Mouse (Mus musculus) liver, adult 2 months (tissue): ENCODE data around the gene Slc51a. TPM values are rescaled to one million over a fixed set of nuclear protein-coding genes. Genes with fewer than 3 reads are reported as not detected.

Experiments
- DNase-seq: peaks from one replicate; pipeline ENCODE4 v3.0.0-alpha.2; 2011; ENCODE audit warnings: low read depth, low spot score; ENCODE audit errors: extremely low read depth
- H3K27ac ChIP-seq: fragments of 200-500 bp; replicated peaks from 2 replicates; pipeline ENCODE4 v1.5.1; 2012; ENCODE audit warnings: low read depth, mild to moderate bottlenecking, control low read depth, inconsistent platforms, low read length; ENCODE audit not compliant: insufficient read depth
- H3K27me3 ChIP-seq: fragments of 200-500 bp; 2 replicates; pipeline ENCODE4 v1.6.1; 2012; ENCODE audit warnings: mild to moderate bottlenecking, moderate library complexity, low read length, inconsistent platforms; ENCODE audit not compliant: control insufficient read depth, insufficient read depth
- H3K36me3 ChIP-seq: fragments of 200-500 bp; 2 replicates; pipeline ENCODE4 v1.6.1; 2012; ENCODE audit warnings: low read length, inconsistent platforms; ENCODE audit not compliant: control insufficient read depth, insufficient read depth
- H3K4me1 ChIP-seq: fragments of 200-500 bp; 2 replicates; pipeline ENCODE4 v1.6.1; 2011; ENCODE audit warnings: low read length; ENCODE audit not compliant: control insufficient read depth, insufficient read depth
- H3K4me3 ChIP-seq: fragments of 200-500 bp; 2 replicates; pipeline ENCODE4 v1.5.1; 2011; ENCODE audit warnings: low read depth, mild to moderate bottlenecking, control low read depth, low read length, moderate library complexity; ENCODE audit not compliant: insufficient read depth
- H3K79me2 ChIP-seq: fragments of 200-500 bp; 2 replicates; pipeline ENCODE4 v1.6.1; 2012; ENCODE audit warnings: inconsistent platforms, mild to moderate bottlenecking, low read length, moderate library complexity; ENCODE audit not compliant: control insufficient read depth, insufficient read depth
- H3K9ac ChIP-seq: fragments of 200-500 bp; 2 replicates; pipeline ENCODE4 v1.6.1; 2012; ENCODE audit warnings: low read depth, mild to moderate bottlenecking, control low read depth, inconsistent platforms, low read length
- CTCF ChIP-seq: fragments of 200-500 bp; IDR thresholded peaks from 2 replicates; pipeline ENCODE4 v1.5.1; 2011; ENCODE audit warnings: low read depth, low read length, control low read depth
- POLR2A ChIP-seq: fragments of 200-500 bp; IDR thresholded peaks from 2 replicates; pipeline ENCODE4 v1.6.1; 2011; ENCODE audit warnings: low read length, control low read depth; ENCODE audit not compliant: insufficient read depth; ENCODE audit errors: extremely low read depth
- WGBS: fragments of 180-500 bp; shearing (Covaris S2); methylation state at CpG from one replicate; pipeline ENCODE4 v1.1.7; 2018; 5-methylcytosine and 5-hydroxymethylcytosine counted together
- polyA plus RNA-seq: library from polyadenylated mRNA; depleted of rRNA; stranded (reverse); fragments of >200 nt; gene quantifications from 2 replicates; pipeline ENCODE4 v1.2.3, GENCODE M21; 2012
- total RNA-seq: library from RNA; depleted of rRNA; stranded (reverse); fragments of >200 nt; gene quantifications from 2 replicates; pipeline ENCODE4 v1.2.3, GENCODE M21; 2014

Gene Slc51a
- total and polyA plus RNA-seq, 2 experiments = 0.06 TPM; not detected in 1

DNA sequence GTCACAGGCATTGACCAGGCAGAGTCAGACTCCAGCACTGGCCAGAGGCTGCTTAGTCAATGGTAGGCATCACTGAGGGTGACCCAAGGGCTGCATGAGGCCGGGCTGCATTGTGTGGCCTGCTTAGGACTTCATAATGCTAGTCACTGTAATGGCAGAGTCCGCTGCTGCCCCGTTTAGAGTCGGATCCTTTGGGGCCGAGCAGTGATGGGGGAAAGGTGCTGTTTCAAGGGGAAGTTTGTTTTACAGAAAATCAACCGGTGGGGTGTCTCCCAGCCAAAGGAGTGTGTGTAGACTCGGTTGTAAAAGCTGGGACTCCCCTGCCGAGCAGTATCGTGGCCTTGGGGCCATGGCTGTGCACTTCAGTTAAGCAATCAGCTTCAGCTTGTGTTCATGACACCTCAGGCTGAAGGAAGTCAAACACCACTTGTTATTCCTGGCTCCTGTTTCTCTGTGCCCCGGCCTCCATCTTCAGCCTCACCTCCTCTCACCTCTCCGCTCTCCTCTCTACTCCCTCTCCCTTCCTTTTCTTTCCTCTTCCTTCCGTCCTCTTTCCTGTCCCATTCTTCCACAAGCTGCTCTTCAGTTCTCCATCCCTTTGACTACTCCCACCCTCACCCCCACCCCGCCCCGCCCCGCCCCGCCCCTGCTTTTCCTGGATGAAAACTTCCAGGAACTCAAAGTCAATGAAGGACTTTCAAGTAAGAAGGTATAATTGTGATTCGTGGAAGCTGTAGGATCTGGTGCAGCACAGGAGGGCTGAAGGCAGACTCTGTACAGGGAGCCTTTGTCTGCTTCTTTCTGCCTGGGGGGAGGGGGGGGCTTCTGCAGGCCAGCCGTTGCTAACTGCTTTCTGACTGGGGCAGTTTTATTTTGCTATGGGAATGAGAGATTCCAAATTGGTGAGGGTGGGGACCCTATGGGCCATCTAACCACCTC, 23.0 kb upstream of the Slc51a start:
- no peaks in the 10 kb centered on the region for H3K79me2 ChIP-seq
- DNase-seq = no peak
- TF ChIP-seq CTCF = no peak
- no peak for TF ChIP-seq POLR2A
- no peak overlapping the region for H3K9ac ChIP-seq
- no peaks in the 10 kb centered on the region for H3K4me1 ChIP-seq
- 83% methylated on average over 18 of the region's 18 CpGs for WGBS
- no peaks in the 10 kb centered on the region for H3K36me3 ChIP-seq
- no peak overlapping the region for H3K4me3 ChIP-seq
- H3K27ac ChIP-seq = no peak overlapping the region
- H3K27me3 ChIP-seq = no peaks in the 10 kb centered on the region

DNA sequence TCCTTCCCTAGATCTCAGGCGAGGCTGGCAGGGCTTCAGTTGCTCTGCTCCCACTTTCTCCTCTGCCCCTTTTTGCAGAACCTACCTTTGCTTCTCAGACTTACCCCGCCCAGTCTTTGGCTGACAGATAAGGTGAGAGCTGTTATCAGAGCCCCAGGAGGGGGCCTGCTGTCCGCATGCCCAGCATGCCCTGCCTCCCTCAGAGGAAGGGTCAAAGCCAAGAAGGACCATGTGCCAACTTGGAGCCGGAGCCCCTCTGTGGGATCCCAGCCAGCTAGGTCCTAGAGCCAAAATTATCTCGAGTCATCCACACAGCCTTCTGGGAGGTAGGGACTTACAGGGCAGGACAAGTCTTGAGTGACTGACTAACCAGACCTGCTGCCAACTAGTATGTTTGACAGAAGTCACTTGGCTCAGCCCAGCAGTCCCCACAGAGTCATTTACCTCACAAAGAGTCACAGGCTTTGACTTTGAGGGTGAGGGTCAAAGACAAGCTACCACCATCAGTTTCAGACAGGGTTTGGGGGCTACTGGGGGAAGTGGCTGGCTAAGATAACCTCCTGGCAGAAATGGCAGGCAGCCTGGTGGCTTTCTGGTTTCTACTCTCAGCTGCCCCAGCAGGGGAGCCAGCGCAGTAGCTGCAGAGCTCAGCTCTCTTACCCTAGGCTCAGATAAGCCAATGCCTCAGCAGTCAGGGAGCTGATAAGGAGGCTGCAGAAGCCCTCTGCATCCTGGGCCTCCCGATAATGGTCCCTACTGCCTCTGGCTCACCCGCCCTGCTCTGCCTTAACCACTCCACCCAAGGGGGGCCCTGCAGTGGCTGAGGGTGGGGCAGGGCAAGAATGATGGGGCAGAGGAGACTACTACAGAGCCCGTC, 21.6 kb upstream of the Slc51a start:
- Histone ChIP-seq H3K36me3 (no peaks in the 10 kb centered on the region), H3K79me2 (no peaks in the 10 kb centered on the region), H3K27me3 (no peaks in the 10 kb centered on the region), H3K4me3 (no peak overlapping the region), H3K4me1 (peaks cover 2% of the 10 kb centered on the region; the same call in 1 of the 2 replicates), H3K27ac (no peak overlapping the region), H3K9ac (no peak overlapping the region)
- WGBS = 74% methylated on average over 9 of the region's 9 CpGs
- TF ChIP-seq POLR2A (no peak), CTCF (no peak)
- DNase-seq = no peak

DNA sequence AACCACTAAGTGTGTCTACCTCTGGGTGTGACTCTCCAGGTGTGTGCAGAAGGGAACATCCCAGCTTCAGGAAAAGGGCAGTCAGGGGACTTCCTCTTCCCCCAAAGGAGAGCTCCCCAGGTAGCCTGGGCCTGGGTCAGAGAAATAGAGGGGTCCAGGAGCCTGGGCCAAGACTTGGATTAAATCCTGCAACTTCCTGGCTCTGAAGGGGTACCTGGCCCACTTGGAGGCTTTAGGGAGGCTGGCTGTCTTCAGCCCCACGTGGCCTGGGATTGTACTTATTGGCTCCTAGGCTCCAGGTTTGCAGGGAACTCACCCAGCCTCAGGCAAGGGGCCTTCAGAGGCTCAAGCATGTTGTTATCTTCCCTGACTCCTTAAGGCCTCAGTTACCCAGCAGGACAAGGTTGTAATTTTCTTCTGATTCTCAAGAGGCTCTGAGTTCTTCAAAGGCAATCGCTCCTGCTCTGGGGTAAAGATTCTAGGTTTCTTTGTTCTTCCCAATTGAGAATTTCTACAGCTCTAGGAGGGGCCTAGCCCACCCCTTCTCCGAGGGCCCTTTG, 20.9 kb upstream of the Slc51a start:
- DNase-seq = no peak
- WGBS = 84% methylated on average over 3 of the region's 3 CpGs
- peaks cover 2% of the 10 kb centered on the region; the same call in 1 of the 2 replicates for H3K4me1 ChIP-seq

DNA sequence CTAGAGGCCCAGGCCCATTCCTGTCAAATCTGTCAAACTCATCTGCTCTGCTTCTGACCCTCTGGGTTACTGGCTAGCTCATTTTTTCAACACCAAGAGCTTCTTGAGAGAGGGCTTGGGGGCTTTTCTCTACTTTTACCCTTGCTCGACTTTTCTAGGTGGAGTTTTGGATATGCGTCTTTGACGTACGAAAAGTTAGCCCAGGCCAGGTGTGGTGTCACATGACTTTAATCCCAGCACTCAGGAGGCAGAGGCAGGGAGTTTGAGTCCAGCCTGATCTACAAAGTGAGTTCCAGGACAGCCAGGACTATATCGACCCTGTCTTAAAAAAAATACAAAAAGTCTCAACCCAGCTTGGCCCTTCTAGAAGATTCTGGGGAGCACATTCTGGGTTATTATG, 20.4 kb upstream of the Slc51a start:
- Histone ChIP-seq H3K36me3 (no peaks in the 10 kb centered on the region), H3K4me1 (peaks cover 2% of the 10 kb centered on the region; the same call in 1 of the 2 replicates), H3K27ac (no peak overlapping the region), H3K27me3 (no peaks in the 10 kb centered on the region), H3K9ac (no peak overlapping the region), H3K4me3 (no peak overlapping the region), H3K79me2 (no peaks in the 10 kb centered on the region)
- DNase-seq = no peak
- no peak for TF ChIP-seq POLR2A
- TF ChIP-seq CTCF = no peak
- 87% methylated on average over 5 of the region's 5 CpGs for whole genome bisulfite sequencing

More for the DNA sequence above, 20.9 kb upstream of the Slc51a start:
- Histone ChIP-seq H3K9ac (no peak overlapping the region), H3K36me3 (no peaks in the 10 kb centered on the region), H3K27ac (no peak overlapping the region), H3K27me3 (no peaks in the 10 kb centered on the region), H3K4me3 (no peak overlapping the region), H3K79me2 (no peaks in the 10 kb centered on the region)
- TF ChIP-seq CTCF (no peak), POLR2A (no peak)

DNA sequence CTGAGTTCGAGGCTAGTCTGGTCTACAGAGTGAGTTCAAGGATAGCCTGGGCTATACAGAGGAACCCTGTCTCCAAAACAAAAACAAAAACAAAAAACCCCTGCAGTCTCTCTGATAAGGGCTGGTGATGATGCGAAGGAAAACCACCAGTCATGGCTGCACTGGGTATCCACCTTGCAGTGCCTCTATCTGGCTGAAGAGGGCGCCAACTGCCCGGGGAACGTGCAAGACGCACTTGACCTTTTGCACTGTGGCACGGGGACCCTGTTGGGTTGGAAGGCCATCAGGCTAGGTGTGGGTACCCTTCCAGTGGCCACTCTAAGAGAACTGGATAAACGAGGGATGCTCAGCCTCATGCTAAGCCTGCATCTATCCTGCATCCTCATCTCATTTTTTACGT, 19.7 kb upstream of the Slc51a start:
- H3K79me2 ChIP-seq = no peaks in the 10 kb centered on the region
- H3K4me3 ChIP-seq = no peak overlapping the region
- H3K27me3 ChIP-seq = no peaks in the 10 kb centered on the region
- WGBS = 19% methylated on average over 9 of the region's 9 CpGs
- TF ChIP-seq CTCF (peak; percentile 99), POLR2A (no peak)
- H3K4me1 ChIP-seq = peaks cover 2% of the 10 kb centered on the region; the same call in 1 of the 2 replicates
- H3K36me3 ChIP-seq = no peaks in the 10 kb centered on the region
- no peak overlapping the region for H3K9ac ChIP-seq
- no peak overlapping the region for H3K27ac ChIP-seq
- peak; percentile 8 for DNase-seq
